Mouse (Mus musculus): ENCODE measurements around the gene Ccdc12.

- TF ChIP-seq CTCF (IDR thresholded peaks at IDR 0.05; ENCODE audit: low read depth, low read length): no peak
- TF ChIP-seq POLR2A (IDR thresholded peaks at IDR 0.05; ENCODE audit: borderline replicate concordance, low read depth, low read length): no peak
These were observed 12.4 kb downstream of the Ccdc12 start for GRCm38 (mm10) chr9:110668601-110669293.

Data from bone marrow macrophage, adult 2 months (primary cell).